Mouse (Mus musculus): Measurements from ENCODE around the gene Il22ra1. TPM values are rescaled to one million over a fixed set of nuclear protein-coding genes. Genes with fewer than 3 reads are reported as not detected.
A peak's percentile ranks its signal among the peaks of the same experiment; 100 is the strongest.

The Il22ra1 gene
- polyA plus RNA-seq, 1 experiment: 0.04 TPM

DNA sequence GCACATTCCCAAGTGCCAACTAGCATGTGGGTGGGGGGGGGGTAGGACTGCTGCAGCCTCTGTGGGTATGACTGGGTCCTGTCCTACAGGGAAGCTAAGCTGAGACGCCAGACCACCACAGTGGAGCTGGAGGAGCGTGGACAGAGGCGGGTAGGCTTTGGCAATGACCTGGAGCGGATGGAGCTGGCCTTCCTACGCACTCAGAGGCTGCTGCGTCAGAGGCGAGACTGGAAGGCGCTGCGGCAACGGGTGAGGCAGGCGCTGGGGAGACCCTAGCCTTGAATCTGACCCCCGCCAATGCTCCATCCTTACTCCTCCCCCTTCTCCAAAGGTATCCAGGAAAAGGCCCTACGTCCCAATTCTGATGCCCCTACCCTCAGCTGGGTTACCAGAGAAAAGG is 36.7 kb downstream of the Il22ra1 start:
- H3K4me3 ChIP-seq (ENCODE audit: insufficient read depth, poor library complexity, severe bottlenecking): no peak overlapping the region
- no peaks in the 10 kb centered on the region for H3K79me3 ChIP-seq (ENCODE audit: low read depth)
- TF ChIP-seq MAX (IDR thresholded peaks at IDR 0.05) (no peak), USF1 (IDR thresholded peaks at IDR 0.05; ENCODE audit: low read depth) (no peak), MYOG (IDR thresholded peaks at IDR 0.05; ENCODE audit: control insufficient read depth, extremely low read depth, insufficient read length) (no peak), FOSL1 (IDR thresholded peaks at IDR 0.05; ENCODE audit: insufficient read depth, low read length, poor library complexity, severe bottlenecking) (no peak), CEBPB (IDR thresholded peaks at IDR 0.05; ENCODE audit: low read depth) (no peak), MYOD1 (IDR thresholded peaks at IDR 0.05; ENCODE audit: control insufficient read depth, insufficient read length, low read depth) (no peak), CTCF (IDR thresholded peaks at IDR 0.05; ENCODE audit: control insufficient read depth, insufficient read depth, insufficient read length) (no peak)
- no peaks in the 10 kb centered on the region for H3K79me2 ChIP-seq (ENCODE audit: control insufficient read depth, insufficient read depth)
- H3ac ChIP-seq (ENCODE audit: control insufficient read depth, insufficient read length, low read depth): no peak overlapping the region
- no peaks in the 10 kb centered on the region for H3K27me3 ChIP-seq (ENCODE audit: control insufficient read depth, insufficient read depth, insufficient read length)
- no peaks in the 10 kb centered on the region for H3K36me3 ChIP-seq (ENCODE audit: control insufficient read depth, insufficient read depth)

GRCm38 (mm10) chr4:135765707-135766106 is 37.7 kb downstream of the Il22ra1 start:
- no peaks in the 10 kb centered on the region for H3K79me2 ChIP-seq (ENCODE audit: control insufficient read depth, insufficient read depth)
- no peaks in the 10 kb centered on the region for H3K79me3 ChIP-seq (ENCODE audit: low read depth)
- H3K27me3 ChIP-seq (ENCODE audit: control insufficient read depth, insufficient read depth, insufficient read length): no peaks in the 10 kb centered on the region
- H3ac ChIP-seq (ENCODE audit: control insufficient read depth, insufficient read length, low read depth): no peak overlapping the region
- H3K4me3 ChIP-seq (ENCODE audit: insufficient read depth, poor library complexity, severe bottlenecking): no peak overlapping the region
- no peaks in the 10 kb centered on the region for H3K36me3 ChIP-seq (ENCODE audit: control insufficient read depth, insufficient read depth)
- TF ChIP-seq CEBPB (IDR thresholded peaks at IDR 0.05; ENCODE audit: low read depth) (no peak), MYOG (IDR thresholded peaks at IDR 0.05; ENCODE audit: control insufficient read depth, extremely low read depth, insufficient read length) (no peak), FOSL1 (IDR thresholded peaks at IDR 0.05; ENCODE audit: insufficient read depth, low read length, poor library complexity, severe bottlenecking) (no peak), CTCF (IDR thresholded peaks at IDR 0.05; ENCODE audit: control insufficient read depth, insufficient read depth, insufficient read length) (no peak), USF1 (IDR thresholded peaks at IDR 0.05; ENCODE audit: low read depth) (no peak), MYOD1 (IDR thresholded peaks at IDR 0.05; ENCODE audit: control insufficient read depth, insufficient read length, low read depth) (no peak), MAX (IDR thresholded peaks at IDR 0.05) (no peak)

GRCm38 (mm10) chr4:135766976-135767375 is 39.0 kb downstream of the Il22ra1 start:
- H3ac ChIP-seq (ENCODE audit: control insufficient read depth, insufficient read length, low read depth): no peak overlapping the region
- H3K27me3 ChIP-seq (ENCODE audit: control insufficient read depth, insufficient read depth, insufficient read length): no peaks in the 10 kb centered on the region
- no peaks in the 10 kb centered on the region for H3K79me3 ChIP-seq (ENCODE audit: low read depth)
- no peaks in the 10 kb centered on the region for H3K79me2 ChIP-seq (ENCODE audit: control insufficient read depth, insufficient read depth)
- no peaks in the 10 kb centered on the region for H3K36me3 ChIP-seq (ENCODE audit: control insufficient read depth, insufficient read depth)
- TF ChIP-seq FOSL1 (IDR thresholded peaks at IDR 0.05; ENCODE audit: insufficient read depth, low read length, poor library complexity, severe bottlenecking) (no peak), CEBPB (IDR thresholded peaks at IDR 0.05; ENCODE audit: low read depth) (no peak), MAX (IDR thresholded peaks at IDR 0.05) (no peak), CTCF (IDR thresholded peaks at IDR 0.05; ENCODE audit: control insufficient read depth, insufficient read depth, insufficient read length) (no peak), MYOG (IDR thresholded peaks at IDR 0.05; ENCODE audit: control insufficient read depth, extremely low read depth, insufficient read length) (no peak), MYOD1 (IDR thresholded peaks at IDR 0.05; ENCODE audit: control insufficient read depth, insufficient read length, low read depth) (no peak), USF1 (IDR thresholded peaks at IDR 0.05; ENCODE audit: low read depth) (no peak)
- no peak overlapping the region for H3K4me3 ChIP-seq (ENCODE audit: insufficient read depth, poor library complexity, severe bottlenecking)

GRCm38 (mm10) chr4:135768572-135769526 is 40.9 kb downstream of the Il22ra1 start:
- no peaks in the 10 kb centered on the region for H3K36me3 ChIP-seq (ENCODE audit: control insufficient read depth, insufficient read depth)
- no peaks in the 10 kb centered on the region for H3K27me3 ChIP-seq (ENCODE audit: control insufficient read depth, insufficient read depth, insufficient read length)
- no peaks in the 10 kb centered on the region for H3K79me2 ChIP-seq (ENCODE audit: control insufficient read depth, insufficient read depth)
- H3K79me3 ChIP-seq (ENCODE audit: low read depth): no peaks in the 10 kb centered on the region
- no peak for TF ChIP-seq FOSL1 (IDR thresholded peaks at IDR 0.05; ENCODE audit: insufficient read depth, low read length, poor library complexity, severe bottlenecking)
- TF ChIP-seq CEBPB (IDR thresholded peaks at IDR 0.05; ENCODE audit: low read depth): no peak
- no peak for TF ChIP-seq MYOD1 (IDR thresholded peaks at IDR 0.05; ENCODE audit: control insufficient read depth, insufficient read length, low read depth)
- TF ChIP-seq USF1 (IDR thresholded peaks at IDR 0.05; ENCODE audit: low read depth): peak; percentile 67
- peak; percentile 58 for TF ChIP-seq CTCF (IDR thresholded peaks at IDR 0.05; ENCODE audit: control insufficient read depth, insufficient read depth, insufficient read length)
- no peak for TF ChIP-seq MAX (IDR thresholded peaks at IDR 0.05)
- TF ChIP-seq MYOG (IDR thresholded peaks at IDR 0.05; ENCODE audit: control insufficient read depth, extremely low read depth, insufficient read length): no peak
- H3ac ChIP-seq (ENCODE audit: control insufficient read depth, insufficient read length, low read depth): no peak overlapping the region
- H3K4me3 ChIP-seq (ENCODE audit: insufficient read depth, poor library complexity, severe bottlenecking): no peak overlapping the region

- H3K79me2 ChIP-seq (ENCODE audit: control insufficient read depth, insufficient read depth): no peaks in the 10 kb centered on the region
- H3ac ChIP-seq (ENCODE audit: control insufficient read depth, insufficient read length, low read depth): no peak overlapping the region
- no peak for TF ChIP-seq CEBPB (IDR thresholded peaks at IDR 0.05; ENCODE audit: low read depth)
- no peak for TF ChIP-seq MYOG (IDR thresholded peaks at IDR 0.05; ENCODE audit: control insufficient read depth, extremely low read depth, insufficient read length)
- no peak for TF ChIP-seq FOSL1 (IDR thresholded peaks at IDR 0.05; ENCODE audit: insufficient read depth, low read length, poor library complexity, severe bottlenecking)
- TF ChIP-seq USF1 (IDR thresholded peaks at IDR 0.05; ENCODE audit: low read depth): no peak
- no peak for TF ChIP-seq MAX (IDR thresholded peaks at IDR 0.05)
- TF ChIP-seq CTCF (IDR thresholded peaks at IDR 0.05; ENCODE audit: control insufficient read depth, insufficient read depth, insufficient read length): no peak
- no peaks in the 10 kb centered on the region for H3K79me3 ChIP-seq (ENCODE audit: low read depth)
- H3K27me3 ChIP-seq (ENCODE audit: control insufficient read depth, insufficient read depth, insufficient read length): peaks cover 9% of the 10 kb centered on the region
- H3K4me3 ChIP-seq (ENCODE audit: insufficient read depth, poor library complexity, severe bottlenecking): no peak overlapping the region
- no peaks in the 10 kb centered on the region for H3K36me3 ChIP-seq (ENCODE audit: control insufficient read depth, insufficient read depth)
Measured at GRCm38 (mm10) chr4:135770611-135771305, 42.8 kb downstream of the Il22ra1 start.

All from C2C12 (cell line).